Mouse (Mus musculus) bone marrow macrophage, adult 2 months (primary cell): Measurements from ENCODE around the gene Upb1. TPM values are rescaled to one million over a fixed set of nuclear protein-coding genes. Genes with fewer than 3 reads are reported as not detected.

Experiments used
- H3K27ac ChIP-seq: 2 replicates; pipeline ENCODE4 v1.5.1; 2012; ENCODE audit warnings: low read depth, low read length; ENCODE audit not compliant: insufficient read depth
- H3K4me1 ChIP-seq: 2 replicates; pipeline ENCODE4 v1.6.1; 2012; ENCODE audit warnings: low read length; ENCODE audit not compliant: control insufficient read depth, insufficient read depth
- H3K4me3 ChIP-seq: 2 replicates; pipeline ENCODE4 v1.5.1; 2012; ENCODE audit warnings: mild to moderate bottlenecking, low read length, moderate library complexity; ENCODE audit not compliant: insufficient read depth
- CTCF ChIP-seq: IDR thresholded peaks from 2 replicates; pipeline ENCODE4 v1.5.1; 2012; ENCODE audit warnings: low read depth, mild to moderate bottlenecking, low read length, moderate library complexity
- POLR2A ChIP-seq: IDR thresholded peaks from 2 replicates; pipeline ENCODE4 v1.6.1; 2012; ENCODE audit warnings: mild to moderate bottlenecking, low read depth, low read length, borderline replicate concordance
- polyA plus RNA-seq: library from polyadenylated mRNA; stranded (reverse); fragments of >200 nt; gene quantifications from 2 replicates; pipeline ENCODE4 v1.2.4, GENCODE M21; 2012; ENCODE audit not compliant: missing spikeins, insufficient read depth, insufficient read length

The Upb1 gene
- polyA plus RNA-seq, 1 experiment: not detected

- Histone ChIP-seq H3K4me1 (peaks cover 27% of the 10 kb centered on the region), H3K4me3 (no peak overlapping the region)
- no peak for TF ChIP-seq CTCF
- TF ChIP-seq POLR2A: no peak
Observed at GRCm38 (mm10) chr10:75490731-75491130, 89.8 kb downstream of the Upb1 start.

More at GRCm38 (mm10) chr10:75490731-75491130, 89.8 kb downstream of the Upb1 start:
- no peak overlapping the region for H3K27ac ChIP-seq

Other genes with a start within 250 kb of the Upb1 start
- gene Specc1l, start 189.0 kb upstream of the Upb1 start, polyA plus RNA-seq: 41.4 and 42.1 TPM in 2 replicates
- 0.91 and 1.4 TPM in 2 replicates for gene Adora2a, start 84.2 kb upstream of the Upb1 start, polyA plus RNA-seq
- 94.5 and 97.1 TPM in 2 replicates for gene Snrpd3, start 116.4 kb downstream of the Upb1 start, polyA plus RNA-seq
- gene Gucd1, start 116.9 kb downstream of the Upb1 start, polyA plus RNA-seq: 20.1 and 20.7 TPM in 2 replicates
- gene Lrrc75b, start 159.2 kb downstream of the Upb1 start, polyA plus RNA-seq: not detected in 2 replicates
- gene Ggt1, start 160.5 kb downstream of the Upb1 start, polyA plus RNA-seq: not detected in 2 replicates
- 8.4 and 11.6 TPM in 2 replicates for gene Ggt5, start 188.2 kb downstream of the Upb1 start, polyA plus RNA-seq
- gene Susd2, start 242.9 kb downstream of the Upb1 start, polyA plus RNA-seq: not detected in 2 replicates